Mouse (Mus musculus) layer of hippocampus, adult 11-12 months (tissue): ENCODE measurements at regions not wholly inside any gene's neighbourhood (a gene's known extent, or its start where the extent isn't known, plus 50 kb on each side); places are given as distances from the start of the nearest gene placed in this dataset.

Experiments used
- DNase-seq: peaks from one replicate; pipeline ENCODE4 v3.0.0; 2022; ENCODE audit warnings: low spot score

DNA sequence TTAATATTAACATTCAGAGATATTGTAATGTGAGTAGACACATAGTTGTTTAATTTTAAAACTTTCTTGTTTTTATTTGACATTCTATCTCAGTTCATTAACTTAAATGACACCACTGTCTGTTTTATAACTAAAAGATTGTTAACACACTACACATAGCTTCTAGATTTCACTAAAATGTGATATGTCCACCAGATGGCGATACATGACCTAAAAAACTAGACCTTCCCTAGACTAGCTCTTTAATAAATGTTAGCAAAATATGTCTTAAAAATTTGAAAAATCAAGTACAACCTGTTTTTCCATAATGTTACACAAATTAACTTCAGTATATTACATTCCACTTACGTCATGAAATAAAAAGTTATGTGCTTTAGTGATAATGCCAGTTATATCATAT is 1398.8 kb upstream of the Cdh9 start:
- DNase-seq, result peak; percentile 9

DNA sequence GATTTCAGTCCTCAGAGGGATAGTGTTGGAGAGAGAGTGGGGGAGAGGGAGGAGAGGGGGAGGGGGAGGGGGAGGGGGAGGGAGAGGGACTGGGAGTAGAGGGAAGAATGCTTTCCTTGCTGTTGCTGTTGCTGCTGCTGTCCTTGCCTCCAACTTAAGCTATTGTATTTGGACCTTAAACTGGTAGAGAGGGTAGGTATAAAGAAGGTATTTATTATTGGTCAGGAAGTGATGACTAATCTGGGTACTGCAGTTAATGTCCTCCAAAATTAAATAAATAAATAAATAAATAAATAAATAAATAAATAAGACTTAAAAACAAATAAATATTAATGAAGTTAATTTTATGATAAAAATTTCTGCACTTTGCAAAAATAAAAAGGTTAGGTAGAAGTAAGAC is 1396.6 kb upstream of the Cdh9 start:
- no peak for DNase-seq

DNA sequence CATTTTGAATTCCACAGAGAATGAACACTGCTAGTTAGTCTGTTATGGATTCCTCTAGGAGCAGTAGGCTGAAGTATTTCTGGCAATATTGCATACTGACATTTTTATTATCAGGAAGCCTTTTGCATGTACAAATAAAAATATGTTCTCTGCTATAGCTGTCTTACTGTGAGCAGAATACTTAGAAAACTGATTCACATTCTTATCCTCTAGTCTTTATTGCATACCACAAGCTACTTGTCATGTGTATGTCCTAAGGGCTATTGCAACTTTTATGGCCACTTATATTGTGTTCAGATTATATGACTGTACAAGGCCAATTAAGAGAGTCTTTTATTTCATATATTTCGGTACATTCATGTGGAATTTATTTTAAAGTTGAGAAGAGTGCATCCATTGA is 1366.7 kb upstream of the Cdh9 start:
- DNase-seq, result no peak

DNA sequence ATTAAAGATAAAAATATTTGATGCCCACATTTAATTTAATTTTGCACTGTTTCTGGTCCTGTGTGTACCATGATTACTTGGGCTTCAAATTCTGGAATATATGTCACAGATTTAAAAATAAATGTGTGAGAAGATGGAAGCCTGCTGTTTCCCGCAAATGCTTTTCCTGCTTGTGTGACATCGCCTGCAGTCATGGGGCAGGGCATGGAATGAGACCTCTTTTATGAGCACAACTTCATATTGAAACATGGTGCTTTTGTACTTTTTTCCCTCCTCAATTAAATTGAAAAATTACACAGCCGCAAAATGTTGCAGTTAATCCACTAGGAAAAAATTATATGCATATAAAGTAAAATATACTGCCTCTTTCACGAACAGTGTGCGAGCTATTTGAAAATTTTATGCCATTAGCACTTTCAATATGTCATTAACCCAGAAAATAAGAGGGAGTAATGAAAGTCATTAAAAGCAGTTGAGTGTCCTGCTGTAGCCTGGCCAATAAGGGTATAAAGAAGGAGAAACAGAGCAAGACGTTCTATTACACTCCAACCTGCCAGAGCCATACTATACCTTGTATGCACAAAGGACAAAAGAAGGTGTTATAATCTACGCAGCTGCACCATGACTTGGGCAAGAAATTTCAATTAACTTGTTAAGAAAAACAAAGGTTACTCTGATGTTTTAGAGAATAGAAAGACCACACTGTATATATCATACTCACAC is 1336.1 kb upstream of the Cdh9 start:
- DNase-seq, result no peak
